Mouse (Mus musculus) left cerebral cortex, adult 8-10 months (tissue): ENCODE measurements around the gene Pex14. TPM values are rescaled to one million over a fixed set of nuclear protein-coding genes. Genes with fewer than 3 reads are reported as not detected.

Experiments used
- DNase-seq, 2 experiments: peaks; one replicate each; pipeline ENCODE4 v3.0.0; 2022; ENCODE audit warnings: low spot score in 2 of 2
- total RNA-seq, 4 experiments: library from RNA; stranded (reverse); gene quantifications; 2 replicates each; pipeline ENCODE4 v1.2.4; 2022

Pex14 gene
- total RNA-seq, 4 experiments from 2014 or later = 51.7 to 61.3 (median 59.2) TPM

DNA sequence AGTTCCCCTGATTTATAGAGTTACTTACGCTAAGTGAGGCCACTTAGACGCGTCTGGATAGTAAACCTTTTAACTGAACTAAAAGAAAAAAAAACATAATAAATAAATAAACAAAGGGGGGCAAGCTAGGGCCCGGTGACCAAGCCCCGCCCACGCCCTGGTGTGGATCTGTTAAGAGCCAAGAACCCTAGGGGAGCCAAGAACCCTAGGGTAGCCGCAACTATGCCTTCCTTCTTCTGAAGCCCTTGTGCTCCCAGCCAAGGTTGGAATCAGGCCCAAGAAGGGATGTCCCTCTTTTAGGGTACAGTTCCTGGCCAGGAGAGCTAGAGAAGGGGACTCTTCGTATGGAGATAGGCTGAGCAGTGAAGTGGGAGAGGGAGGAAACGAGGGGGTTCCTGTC is 176.3 kb downstream of the Pex14 start:
- DNase-seq = no peak

DNA sequence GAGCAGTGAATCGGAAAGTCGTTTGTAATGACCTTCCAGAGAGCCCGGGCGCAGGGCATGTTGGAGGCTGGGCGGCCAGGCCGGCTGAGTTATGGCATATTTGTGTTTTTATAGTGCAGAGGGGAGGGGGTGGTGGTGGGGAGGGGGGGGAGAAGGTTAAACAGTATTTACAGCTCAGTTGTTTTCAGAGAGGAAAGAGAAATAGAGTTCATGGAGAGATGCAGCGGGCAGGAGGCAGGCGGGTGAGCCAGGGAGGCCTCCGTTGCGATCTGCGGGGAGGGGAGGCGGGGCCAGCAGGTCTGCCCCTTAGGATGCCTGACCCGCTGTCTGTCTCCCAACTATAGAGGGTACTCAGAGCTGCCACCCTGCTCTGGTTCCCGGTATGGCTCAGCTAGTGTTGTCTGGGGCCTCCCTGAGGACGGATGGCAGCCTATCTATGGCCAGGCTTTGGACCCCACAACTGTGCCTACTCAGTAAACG is 177.4 kb downstream of the Pex14 start:
- no peak for DNase-seq

DNA sequence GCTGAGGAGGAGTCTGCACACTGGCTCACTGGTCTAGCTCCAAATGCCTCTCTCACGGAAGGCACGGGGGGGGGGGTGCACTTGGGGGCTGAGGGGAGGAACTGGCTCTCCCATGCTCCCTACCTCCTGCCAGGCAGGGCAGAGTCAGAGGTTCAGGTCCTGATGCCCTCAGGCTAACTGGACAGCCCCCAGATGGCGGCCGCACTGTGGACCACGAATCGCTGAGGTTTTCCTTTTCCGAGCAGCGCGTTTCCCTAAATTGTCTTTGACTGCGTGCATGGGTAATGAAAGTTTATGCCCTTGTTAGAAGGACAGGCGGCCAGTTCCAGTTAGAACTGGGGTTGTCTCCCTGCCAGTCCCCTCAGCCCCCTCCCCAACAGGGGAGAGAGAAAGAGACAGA is 179.1 kb downstream of the Pex14 start:
- DNase-seq = no peak

DNA sequence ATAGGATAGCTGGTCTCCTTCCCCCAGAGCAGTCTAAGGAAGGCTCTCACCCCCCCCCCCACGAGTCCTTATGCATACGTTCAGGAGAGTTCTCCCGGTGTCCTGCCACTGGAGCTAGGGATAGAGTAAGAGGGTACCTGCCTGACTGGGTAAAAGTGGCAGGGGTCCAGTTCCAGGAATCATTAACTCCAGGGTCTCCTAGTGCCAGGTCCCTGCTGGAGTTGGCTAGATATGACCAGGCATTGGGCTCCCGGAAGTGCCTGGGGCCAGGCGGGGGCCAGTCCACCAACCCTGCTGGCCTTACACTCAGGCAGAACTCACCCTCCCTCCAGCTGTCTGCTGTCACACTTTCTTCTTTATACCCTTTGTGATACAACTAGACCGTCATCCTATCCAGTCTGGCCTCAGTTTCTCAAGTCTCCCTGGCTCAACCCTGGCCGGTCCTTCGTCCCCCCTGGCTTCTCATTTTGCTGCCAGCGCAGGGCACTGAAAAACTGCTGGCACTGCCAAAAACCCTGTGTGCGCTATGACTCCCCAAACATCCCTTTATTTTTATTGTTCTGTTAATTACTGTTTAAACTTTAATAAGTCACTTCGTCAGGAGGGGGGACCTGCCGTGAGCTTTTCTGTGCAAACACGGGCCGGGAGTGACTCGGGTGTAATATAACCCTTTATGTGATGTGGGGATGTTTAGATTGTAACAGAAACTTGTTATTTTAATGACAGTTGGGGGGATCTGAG is 180.8 kb downstream of the Pex14 start:
- no peak for DNase-seq

DNA sequence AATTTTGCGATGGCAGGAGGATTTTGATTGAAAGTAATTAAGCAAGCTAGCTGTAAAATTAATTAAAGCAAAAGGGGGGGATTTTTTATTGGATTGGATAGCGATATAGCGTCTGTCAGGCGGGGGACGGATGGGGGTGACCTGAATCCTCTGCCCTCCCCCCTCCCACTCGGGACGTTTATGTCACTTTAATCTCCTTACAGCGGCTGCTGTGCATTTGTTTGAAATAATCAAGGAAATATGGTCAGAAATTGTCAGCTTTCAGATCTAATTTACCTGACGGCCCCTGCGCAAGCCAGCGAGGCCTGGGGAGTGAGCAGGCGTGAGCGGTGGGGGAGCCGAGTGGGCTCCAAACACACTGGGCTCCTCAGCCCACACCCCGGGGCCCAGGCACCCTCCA is 183.8 kb downstream of the Pex14 start:
- DNase-seq = no peak

DNA sequence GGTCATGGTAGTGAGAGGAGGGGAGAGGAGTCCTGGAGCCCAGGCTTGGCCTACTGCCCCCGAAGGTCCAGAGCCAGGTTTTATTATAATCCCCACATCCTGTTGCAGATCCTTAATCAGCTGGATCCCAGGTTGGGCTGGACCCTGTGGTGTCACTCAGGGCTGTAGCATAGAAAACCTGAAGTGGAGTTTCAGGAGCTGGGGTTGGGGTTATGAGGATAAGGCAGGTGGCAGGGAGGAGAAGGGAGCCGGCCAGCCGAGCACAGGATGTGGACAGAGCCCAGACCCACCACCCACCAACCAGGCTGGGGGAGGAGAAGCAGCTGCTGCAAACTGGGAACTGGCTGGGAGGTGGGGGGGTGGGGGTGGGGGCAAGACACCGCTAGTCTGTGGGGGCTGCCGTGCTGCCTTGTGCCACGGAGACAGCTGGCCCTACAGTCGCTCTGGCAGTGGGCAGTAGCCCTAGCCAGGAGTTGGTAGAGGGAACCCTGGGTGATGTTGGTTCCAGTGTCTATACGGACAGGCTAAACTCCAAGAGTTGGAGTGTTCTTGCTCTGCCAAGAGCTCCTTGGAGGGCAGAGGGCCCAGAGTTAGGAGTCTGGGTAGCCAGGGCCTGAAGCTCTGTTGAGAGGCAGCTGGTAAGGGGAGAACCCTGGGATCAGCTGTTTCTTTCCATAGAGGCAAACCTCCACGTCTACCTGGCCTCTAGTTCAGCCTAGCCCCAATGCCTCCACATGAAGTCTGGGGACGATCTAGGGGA is 184.6 kb downstream of the Pex14 start:
- DNase-seq = no peak

DNA sequence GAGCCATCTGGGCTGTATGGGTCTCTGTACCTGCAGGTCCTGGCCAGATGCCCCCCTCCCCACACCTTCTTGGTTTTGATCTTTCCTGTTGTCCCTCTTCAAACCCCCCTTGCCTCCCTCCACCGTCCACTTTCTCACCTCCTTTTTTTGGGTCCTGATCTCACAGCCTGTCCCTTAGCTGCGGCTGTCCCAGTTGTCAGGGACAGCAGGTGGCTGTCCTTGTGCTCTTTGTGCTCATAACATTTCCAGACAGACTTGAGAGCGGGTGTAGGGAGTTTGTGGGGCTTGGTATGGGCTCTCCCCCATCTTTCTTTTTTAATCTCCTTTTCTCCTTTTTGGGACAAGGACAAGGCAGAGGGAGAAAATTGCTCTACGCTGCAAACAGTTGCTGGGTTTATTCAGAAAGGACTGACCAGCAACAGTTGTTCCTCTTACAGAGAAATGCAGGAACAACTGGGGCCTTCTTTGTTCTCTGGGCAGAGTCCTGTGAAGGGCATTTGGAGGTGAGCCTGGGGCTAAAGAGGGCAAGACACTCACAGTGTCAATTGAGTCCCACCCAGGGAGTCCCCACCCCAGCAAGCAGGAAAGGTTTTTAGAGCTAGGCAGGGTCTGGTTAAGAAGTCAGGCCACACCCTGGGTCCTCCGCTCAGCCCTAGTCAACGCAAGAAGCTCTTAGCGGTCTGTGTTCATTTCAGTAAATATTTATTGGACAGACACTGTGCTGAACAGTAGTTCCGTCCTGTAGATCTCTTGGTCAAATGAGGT is 186.7 kb downstream of the Pex14 start:
- DNase-seq = no peak

DNA sequence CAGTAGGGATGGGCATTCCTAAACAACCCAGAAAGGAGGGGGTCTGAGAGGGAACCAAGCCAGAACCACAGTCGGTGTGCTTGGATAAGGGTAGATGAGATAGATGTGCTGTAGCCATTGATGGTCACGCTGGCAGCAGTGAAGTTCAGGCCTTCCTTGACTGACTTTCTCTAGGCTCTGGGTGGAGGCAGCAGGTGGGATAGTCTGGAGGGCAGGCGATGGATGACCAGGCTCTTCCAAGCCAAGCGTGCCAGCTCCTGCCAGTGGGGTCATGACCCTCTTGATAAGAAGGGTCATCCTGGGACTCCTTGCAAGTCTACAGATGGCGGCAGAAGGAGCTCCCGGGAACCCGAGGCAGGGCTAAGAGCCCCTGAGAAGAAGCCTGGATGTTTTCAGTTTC is 187.5 kb downstream of the Pex14 start:
- no peak for DNase-seq

Other genes with a start within 250 kb of the Pex14 start
- 10 to 100 TPM; 55.8 to 62.6 (median 58.1) TPM for gene Dffa, start 4.3 kb upstream of the Pex14 start, total RNA-seq
- 10 to 100 TPM in 3 of 4 experiments, 1 to 10 TPM in 1; 8.3 to 14.0 (median 11.0) TPM for gene Cort, start 26.9 kb upstream of the Pex14 start, total RNA-seq
- gene Cenps, start 37.8 kb upstream of the Pex14 start, total RNA-seq = 10 to 100 TPM; 24.4 to 29.1 (median 25.8) TPM
- 10 to 100 TPM; 36.0 to 43.8 (median 40.9) TPM for gene Pgd, start 66.9 kb upstream of the Pex14 start, total RNA-seq
- gene Kif1b, start 207.8 kb upstream of the Pex14 start, total RNA-seq = 100 to 1,000 TPM; 419 to 466 (median 440) TPM